Mouse (Mus musculus) retina, embryonic 14.5 days (tissue): ENCODE results near the gene Adam8.
A peak's percentile ranks its signal among the peaks of the same experiment; 100 is the strongest.

ENCODE experiments used
- DNase-seq: peaks from one replicate; pipeline ENCODE4 v3.0.0-alpha.2; 2015; ENCODE audit warnings: low spot score

Adam8 gene

DNA sequence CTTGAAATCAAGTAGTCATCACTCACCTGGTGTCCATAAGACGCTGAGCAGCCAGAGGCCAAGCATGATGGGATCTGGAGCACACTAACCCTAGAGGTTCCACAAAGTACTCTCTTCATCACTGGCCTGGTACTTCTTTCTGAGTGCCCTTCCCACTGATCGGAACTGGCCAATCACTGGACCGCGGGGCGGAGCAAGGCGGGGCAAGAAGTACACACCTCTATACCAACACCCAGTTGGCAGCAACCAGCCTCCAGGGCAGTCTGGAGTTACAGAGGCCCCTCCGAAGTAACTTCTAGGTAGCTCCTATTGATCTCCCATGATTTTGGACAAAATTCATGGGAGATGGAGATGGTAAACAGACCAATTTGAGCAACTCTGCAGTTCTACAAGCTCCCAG is at the start of gene Adam8:
Gene Adam8 (minus strand): TSS at position 157 of the 400 bp plus-strand sequence.
- no peak for DNase-seq

DNA sequence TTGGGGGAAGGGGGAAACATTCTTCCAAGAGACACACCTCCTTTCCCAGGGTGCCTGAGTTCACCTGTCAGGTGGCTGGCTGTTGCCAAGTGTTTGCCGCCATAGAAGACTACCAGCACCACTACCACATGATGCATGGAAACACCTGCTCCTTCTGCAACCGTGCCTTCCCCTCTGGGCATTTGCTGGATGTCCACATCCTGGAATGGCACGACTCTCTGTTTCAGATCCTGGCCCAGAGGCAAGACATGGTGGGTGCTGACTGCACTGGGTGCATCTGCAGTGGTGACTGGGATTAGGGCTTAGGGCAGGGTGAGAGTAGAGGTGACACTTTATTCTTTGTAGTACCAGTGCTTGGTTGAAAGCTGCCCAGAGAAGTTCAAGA is 44.8 kb upstream of the Adam8 start:
- no peak for DNase-seq

DNA sequence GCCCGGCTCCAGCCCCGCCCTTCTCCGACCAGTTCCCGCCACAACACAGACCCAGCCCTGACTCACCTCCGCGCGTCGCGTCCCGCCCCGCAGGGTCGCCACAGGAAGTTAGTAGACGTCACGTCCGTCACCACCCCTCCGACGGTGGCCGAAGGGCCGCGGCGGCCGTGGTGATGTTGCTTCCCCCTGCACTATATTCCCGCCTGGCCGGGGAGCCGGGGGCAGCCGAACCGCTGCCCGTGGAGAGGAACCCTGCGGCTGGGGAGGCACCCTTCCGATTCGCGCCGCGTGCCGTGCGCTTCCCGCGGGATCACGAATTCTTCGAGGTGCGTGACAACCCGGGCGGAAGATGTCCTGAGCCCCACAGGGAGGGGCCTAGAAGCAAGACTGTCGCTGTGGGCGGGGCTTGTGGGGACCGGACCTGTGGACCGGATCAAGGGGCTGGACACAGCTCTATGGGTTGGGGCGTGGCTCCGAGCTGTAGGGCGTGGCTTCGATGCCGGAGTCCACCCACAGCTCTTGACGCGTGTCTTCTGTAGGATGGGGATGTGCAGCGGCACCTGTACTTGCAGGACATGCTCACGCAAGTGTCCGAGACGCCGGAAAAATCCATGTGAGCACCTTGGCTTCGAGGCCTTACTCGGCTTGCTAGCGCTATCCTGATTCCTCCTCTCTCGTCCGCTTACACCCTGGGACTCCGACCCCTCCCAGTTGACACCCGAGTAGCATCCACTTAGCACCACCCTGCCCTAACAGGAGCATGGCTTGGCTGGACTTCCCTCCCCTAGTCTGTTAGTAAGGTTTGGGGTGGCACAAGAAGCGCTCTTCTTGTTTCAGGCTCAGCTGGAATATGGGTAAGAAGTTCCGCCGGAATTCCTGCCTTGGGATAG is 44.2 kb upstream of the Adam8 start, which contains the start of the genes Zfp511 and Tubgcp2:
Gene Zfp511 (plus strand): TSS at position 111 of the 890 bp plus-strand sequence.
Gene Tubgcp2 (minus strand): TSS at position 389 of the 890 bp plus-strand sequence.
- DNase-seq, result peak; percentile 97

DNA sequence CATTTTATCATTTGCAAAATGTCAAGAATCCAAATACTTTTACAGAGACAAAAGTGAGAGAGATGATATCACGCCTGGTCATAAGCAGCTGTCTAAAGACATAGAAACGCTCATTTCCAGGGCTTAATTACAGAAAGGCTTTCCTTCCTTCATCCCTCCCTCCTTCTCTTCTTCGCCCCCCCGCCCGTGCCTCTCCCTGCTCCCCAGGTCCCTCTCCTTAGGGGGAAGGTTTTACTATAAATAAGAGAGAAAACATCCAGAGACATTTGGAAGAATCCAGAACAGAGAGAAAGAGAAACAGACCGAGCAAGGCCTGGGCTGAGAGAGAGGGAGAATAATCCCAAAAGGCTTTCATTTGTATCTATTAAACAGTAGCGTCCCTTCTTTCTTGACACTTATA is 43.1 kb upstream of the Adam8 start:
- DNase-seq, result no peak

DNA sequence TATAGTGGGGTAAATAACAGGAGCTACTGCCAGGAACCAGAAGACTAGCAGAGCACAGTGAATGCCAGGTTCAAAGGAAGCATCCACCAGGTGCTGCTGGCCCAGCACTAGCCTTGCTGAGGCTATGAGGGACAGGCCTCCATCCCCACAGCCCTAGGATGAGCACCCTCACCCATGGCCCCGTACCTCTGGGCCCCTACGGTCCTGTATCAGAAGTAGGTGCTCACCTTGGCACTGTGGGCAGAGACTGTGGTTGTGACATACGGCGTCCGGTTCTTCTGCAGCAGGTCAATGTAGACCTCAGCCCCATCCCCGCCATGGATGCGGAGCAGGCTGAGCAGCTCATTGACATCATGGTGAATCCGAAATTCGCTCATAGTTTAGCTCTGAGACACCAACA is 41.0 kb upstream of the Adam8 start:
- no peak for DNase-seq

DNA sequence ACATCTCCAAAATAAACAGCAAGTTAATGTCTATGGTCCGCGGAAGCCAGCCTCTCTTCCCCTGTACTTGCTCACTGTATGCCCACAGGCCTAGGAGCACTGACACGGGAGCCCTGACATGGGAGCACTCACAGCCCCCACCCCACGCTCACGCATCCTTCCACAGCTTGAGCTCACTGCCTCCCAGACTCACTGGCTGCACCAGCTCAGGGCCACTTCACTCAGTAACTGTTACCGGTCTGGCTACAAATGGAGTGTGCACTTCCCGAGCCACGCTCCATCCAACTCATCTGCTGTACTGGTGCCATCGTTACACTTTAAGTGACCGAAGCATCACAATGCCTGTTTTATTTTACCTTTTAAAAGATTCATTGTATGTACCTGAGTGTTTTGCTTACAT is 40.0 kb upstream of the Adam8 start:
- DNase-seq, result no peak

DNA sequence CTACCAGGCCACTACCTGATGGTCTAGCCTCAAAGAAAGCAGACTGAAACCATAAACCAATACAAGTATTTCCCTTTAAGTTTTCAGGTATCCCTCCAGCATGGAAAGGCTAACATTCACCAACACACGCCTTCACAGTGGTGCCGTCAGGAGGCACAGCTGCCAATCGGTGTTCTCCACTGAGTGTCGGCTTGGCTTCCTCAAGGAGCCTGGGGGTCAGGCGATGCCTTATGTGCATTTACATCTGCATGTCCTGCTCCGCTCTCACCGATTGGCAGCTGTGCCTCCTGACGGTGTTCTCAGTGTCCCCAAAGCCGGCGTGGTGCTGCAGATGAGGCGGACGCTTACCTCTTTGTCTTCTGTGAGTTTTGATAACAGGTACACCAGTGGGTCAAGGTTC is 39.4 kb upstream of the Adam8 start:
- no peak for DNase-seq

DNA sequence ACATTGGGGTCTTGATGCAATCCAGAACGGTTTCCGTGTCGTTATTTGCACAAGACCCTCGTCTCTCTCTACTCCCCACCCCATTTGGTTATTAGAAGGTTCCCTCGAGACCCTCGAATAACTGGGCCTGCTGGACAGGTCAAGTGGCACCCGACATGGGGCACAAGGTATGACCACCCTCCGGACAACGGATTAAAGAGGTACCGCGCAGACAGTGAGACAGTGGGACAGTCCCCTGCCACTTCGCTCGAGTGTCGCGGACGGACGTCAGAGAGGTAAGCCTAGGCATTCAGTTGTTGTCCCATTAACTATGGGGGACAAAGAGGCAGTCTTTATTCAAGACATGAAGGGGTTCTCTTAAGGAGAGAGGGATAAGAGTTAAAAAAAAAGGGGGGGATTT is 19.0 kb upstream of the Adam8 start:
- no peak for DNase-seq

DNA sequence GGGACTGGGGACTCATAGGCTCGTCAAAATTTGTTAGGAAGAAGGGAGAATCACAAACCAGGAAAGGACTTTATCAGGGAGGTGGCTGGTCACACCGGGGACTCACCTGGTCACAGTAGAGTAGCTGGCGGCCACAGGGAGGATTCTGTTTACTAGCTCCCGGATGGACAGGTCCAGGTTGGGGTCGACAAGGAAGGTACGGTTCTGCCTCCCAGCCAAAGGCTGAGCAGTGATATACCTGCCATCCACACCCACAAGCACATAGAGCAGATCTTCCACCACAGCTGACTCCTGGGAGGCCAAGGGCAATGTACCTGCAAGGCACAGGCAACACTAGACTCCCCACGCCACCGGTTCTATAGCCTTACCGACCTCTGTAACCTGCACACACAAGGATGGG is 15.4 kb upstream of the Adam8 start:
- no peak for DNase-seq

DNA sequence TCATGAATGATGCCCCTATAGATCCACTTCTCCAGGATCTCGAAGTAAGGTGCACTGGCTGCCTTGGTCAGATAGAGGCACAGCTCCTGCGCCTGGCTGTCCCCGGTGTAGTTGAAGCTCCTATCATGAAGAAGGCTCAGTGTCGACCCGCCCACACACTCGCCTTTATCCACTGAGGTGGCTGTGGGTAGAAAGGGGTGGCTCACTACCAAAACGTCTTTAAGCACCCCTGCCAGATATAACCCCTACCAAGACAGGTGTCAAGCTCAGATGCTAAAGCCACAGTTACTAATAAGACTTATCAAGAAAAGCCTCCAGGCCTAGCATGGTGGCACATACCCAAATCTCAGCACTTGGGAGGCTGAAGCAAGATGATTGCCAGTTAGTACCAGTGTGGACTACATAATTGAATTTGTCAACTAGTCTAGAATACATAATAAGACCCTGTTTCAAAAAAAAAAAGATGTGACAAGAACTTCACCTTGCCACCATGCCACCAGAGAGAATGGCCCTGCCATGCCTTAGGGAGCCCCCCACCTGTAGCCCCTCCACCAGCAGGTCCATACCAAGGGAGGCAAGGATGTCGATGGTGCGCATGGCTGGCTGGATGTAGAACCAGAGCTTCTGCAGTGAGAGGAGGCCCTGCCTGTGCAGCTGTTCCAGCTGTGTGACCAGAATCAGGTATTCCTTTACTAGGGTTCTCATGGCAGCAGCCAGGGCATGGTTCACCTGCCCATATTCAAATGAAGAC is 14.7 kb upstream of the Adam8 start:
- DNase-seq, result no peak

DNA sequence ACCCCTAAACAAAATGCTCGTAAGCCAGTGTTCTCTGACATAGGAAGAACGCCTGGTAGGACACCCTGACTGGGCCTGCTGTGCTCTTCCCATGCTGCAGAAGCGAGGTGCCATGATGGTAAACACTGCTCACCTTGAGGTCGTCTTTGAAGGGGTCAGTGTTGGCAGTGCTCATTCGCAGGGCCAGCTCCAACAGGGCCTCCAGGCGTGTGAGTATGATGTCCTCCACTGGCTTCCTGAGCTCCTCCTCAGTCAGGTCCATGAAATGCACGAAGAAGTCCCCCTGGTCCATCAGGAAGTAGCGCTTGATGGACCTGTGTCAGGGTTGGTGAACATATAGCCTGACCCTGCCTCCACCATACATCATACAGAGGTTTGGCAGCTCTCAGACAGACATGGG is 12.3 kb upstream of the Adam8 start:
- no peak for DNase-seq

DNA sequence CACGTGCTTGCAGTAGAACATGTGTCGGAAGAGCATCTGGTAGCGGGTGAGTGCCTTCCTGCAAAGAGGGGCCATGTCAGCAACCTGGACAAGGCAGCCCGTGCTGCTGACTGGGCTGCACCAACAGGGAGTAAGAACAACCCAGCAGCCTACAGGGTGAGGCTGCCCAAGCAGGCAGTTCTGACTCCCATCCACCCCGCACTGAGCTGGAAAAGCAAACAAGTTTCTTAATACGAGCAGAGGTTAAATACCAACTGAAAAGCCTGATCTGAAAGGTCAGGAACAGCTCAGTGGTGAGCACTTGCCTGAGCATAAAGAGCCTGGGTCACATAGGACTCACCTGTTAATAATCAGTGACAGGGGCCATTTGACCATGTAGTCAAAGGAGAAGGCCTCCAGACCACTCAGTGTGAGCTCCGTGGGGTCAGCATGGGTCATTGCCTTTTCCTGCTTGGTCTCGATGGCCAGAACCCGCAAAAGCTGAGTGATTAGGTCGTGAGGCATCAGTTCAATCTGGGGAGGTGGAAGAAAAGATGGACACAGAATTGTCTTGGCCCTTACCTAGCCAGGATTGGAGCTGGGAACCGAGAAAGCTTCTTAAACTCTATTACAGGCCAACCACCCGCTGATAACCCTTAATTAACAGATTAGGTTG is 8.9 kb upstream of the Adam8 start:
- DNase-seq, result no peak

DNA sequence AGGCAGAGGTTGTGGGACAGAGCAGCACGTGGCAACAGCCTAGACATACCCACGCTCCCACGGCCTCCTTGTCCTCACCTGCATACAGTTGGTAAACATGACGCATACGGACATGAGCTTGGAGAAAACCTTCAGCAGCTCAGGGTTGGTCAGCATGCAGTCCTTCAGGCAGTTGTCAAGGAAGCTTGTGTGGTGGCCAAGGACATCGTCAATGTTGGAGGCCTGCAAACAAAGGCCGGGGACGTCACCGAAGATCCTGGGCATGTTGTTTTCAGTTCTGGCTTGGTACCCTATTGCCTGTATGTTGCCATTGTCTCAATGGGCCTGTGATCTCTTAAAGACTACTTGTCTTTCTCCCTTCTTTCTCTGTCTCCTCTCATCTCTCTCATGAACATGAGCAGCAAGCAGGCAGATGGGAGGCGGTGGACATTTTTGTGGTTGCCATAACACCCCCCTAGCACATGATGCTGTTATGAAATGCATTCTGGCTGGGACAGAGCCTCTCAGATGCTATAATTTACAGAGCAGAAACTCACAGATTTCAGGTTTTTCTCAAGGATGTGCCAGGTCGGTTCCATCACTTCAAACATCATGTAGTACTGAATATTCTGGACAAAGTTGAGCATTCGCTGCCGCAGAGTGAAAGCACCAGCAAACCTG is 6.5 kb upstream of the Adam8 start:
- DNase-seq, result no peak

DNA sequence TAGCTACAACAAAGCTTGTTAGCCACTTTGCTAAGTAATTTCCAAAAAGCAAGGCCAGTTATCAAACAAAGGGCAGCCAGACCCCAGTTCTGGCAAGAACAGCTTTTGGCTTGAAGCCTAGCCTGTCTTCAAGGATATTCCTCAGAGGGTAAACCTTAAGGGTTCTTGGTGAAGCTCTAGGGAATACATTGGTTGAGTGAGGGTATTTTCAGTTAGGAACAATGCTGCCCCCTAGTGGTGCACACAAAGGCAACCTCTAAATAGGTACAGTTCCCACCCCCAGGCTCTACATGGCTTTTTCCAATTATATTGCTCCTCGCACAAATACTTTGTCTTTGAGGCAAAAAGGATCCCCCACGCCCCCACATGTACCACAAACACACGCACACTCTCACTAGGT is 2.3 kb upstream of the Adam8 start:
- DNase-seq, result peak; percentile 85

DNA sequence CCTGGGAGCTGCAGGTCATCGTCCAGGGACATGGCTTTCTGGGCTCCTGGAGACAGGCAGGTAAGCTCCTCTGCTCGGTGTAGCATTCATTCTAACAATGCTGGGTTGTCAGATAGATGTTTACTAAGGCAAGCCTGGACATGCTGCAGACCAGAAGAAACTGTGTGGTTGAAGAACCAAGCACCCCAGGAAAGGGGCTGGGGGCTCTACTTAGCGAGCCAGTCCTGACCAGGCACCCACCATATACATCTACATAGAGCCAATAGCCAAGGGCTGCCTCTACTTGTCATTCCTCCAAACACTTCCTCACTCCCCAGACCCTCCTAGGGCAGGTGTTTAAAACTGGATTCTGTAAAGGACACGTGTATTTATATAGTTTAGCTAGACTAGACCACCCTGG is 1.8 kb upstream of the Adam8 start:
- DNase-seq, result no peak

DNA sequence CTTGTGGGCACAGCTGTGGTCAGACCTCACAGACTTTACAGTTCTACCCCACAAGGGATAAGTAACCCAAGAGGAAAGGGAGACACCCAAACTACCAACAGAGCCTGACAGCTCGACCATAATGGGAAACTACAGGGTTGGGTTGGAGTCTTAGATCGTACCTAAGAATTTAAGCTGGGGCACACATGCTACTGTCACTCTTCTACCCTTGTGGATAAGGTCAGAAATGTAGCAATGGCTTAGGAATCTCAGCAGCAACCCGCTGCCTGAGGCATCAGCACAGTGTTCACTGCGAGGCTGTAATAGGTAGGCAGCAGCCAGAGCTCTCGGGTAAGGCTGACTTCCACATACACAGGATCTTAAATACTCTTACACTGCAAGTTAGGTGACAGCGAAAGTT is 1.2 kb upstream of the Adam8 start:
- DNase-seq, result no peak

DNA sequence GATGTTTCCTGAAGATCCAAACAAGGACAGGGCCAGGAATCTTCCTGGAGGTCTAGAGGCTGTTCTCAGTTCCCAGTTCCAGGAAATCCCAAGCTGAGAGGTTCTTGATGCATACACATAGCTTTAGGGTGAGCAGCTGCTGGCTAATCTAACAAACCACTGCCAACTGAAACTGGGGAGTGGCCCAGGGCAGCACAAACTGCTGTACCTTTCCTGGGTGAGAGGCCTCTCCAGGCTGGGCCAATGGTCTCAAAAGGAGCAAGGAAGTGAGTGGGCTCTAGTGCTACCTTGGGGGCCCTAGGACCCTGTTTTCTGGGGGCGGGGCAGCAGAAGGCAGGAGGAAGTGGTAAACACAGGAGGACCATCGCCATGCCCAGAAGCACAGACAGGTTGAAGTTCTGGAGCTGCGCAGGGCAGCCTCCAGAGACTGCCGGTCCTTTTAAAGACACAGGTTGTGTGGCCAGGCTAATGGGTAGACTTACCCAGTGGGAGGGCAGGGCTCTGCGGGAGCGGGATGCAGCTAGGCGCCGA is 1.4 kb downstream of the Adam8 start:
- no peak for DNase-seq

DNA sequence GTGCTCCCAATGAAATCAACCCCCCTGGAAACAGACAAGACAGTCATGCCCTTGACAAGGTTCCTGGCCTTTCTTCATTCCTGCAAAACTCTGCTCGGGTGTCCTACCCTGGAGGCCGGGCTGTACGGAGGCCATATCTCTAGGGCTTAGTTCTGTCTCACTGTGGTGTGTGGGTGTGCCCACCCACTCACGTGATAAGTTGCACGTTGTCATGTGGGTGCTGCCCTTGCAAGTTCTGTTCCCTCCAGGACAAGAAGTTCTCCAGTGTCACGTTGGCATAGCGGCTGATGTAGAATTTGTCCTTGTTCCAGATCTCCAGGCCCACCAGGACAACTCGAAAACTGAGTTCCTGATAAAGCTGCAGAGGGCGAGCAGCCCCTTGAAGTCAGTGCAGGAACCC is 4.1 kb downstream of the Adam8 start:
- no peak for DNase-seq

DNA sequence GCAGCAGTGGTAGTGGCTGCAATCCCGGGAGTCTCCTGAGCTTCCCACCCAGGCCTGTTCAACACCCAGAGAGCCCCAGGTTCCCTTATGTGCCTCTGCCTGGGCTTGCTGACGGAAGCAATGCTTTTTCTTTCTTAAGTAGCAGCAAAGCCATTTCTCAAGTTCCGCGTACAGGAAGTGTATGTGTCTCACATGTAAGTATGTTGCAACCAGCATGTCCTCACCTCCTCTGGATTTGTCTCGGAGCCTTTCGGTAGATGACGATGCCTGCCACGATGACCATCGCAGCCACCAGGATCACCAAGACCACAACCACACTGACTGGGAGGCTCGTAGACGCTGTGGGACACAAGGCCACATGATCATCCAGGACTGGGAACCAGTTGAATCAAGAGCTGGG is 7.9 kb downstream of the Adam8 start:
- no peak for DNase-seq

DNA sequence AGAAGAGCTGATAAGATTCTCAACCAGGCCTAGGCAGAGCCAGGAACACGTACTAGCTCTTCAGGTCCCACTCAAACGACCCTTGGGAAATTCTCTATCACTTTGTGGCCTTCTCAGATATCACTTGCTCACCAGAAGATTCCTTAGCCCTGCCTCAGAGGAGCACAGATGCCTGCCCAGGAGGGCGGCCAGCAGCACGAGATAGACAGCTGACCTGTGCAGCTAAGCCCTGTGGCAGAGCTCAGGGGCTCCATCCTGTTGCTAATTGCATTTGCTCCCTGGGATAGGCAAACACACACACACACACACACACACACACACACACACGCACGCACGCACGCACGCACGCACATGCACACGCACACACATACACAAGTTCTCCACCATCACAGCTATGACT is 10.3 kb downstream of the Adam8 start:
- DNase-seq, result no peak

DNA sequence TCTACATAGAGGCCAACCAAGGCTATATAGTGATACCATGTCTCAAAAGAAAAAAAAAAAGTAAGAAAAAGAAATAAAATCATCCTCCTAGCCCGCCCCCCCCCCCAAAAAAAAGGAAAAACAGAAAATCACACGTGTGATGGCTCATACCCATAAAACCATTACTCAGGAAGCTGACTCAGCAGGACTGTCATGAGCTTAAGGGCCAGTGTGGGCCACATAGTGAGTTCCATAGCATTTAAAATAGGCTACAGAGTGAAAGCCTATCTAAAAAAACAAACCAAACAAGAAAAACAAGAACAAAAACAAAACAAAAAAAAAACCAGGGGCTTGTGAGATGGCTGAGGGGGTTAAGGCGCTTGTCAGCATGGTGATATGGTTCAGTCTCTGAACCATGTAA is 11.6 kb downstream of the Adam8 start:
- no peak for DNase-seq
